Mouse (Mus musculus) erythroid progenitor cell, adult 5-6 weeks (primary cell): ENCODE measurements at regions not wholly inside any gene's neighbourhood (a gene's known extent, or its start where the extent isn't known, plus 50 kb on each side); places are given as distances from the start of the nearest gene placed in this dataset.

ENCODE experiments used
- ATAC-seq: replicated peaks from 2 replicates; pipeline ENCODE4 v1.8.0; 2016; ENCODE audit warnings: moderate number of reproducible peaks, mild to moderate bottlenecking, moderate TSS enrichment, inconsistent platforms; ENCODE audit not compliant: poor library complexity, low FRiP score, severe bottlenecking

DNA sequence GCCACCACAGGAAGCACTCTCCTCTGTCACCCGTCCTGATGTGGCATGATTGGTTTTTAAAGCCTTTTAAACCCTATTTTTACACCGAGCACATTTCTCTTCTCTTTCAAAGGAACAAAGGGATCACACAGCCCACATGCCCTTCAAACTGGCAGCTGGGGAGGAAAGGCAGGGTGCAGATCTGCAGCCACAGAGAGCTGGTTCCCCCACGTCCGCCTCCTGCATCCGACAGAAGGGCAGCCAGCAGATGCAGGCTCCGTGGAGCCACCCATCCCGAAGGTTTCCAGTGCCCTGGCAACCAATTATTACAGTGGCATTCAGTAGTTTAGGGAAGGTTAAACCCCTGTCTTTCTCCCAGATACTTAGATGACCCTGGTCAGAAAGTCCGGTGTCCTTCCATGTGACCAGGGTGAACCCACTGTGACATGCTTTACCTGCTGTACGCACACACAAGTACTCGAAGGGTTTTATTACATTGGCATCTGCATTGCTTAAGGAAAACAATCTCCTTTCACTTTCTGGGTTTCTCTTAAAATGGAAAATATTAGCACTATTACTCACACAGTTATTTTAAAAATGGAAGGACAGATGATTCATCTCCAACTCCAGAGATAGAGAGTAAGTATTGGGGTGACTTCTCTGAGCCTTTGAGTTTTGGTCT lies 156.7 kb upstream of the Ubl3 start:
- ATAC-seq: no peak

DNA sequence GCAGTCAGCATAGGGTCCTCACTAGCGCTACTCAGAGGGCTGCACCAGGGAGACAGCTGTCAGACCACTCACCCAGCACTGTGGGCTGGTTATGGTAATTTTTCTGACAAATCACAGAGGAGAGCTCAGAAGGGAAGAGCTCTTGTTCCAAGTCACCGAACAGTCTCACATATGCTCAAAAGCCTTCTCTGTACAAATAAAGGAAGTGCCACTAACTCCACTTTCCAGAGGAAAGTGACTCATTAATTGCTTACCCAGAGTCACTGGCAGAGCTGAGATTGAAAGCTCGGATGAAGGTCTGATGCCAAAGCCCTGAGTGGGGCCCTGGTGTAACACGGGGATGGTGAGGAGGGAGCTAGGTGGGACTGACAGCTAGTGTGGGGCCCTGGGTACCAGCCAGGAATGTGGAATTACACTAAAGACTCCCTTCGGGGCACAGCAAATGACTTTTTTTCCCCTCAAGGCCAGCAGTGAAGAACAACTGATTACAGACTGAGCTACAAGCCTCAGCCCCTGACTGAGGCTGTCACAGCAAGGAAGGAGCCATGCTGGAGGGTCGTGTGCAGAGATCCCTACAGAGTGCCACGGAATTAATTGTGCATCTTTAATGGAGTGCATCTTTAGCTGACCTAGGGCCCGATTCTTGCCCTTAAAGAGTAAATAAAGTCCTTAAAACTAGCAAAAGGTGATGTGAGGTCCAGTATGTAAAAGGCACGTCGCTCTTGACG lies 155.6 kb upstream of the Ubl3 start:
- ATAC-seq: no peak

DNA sequence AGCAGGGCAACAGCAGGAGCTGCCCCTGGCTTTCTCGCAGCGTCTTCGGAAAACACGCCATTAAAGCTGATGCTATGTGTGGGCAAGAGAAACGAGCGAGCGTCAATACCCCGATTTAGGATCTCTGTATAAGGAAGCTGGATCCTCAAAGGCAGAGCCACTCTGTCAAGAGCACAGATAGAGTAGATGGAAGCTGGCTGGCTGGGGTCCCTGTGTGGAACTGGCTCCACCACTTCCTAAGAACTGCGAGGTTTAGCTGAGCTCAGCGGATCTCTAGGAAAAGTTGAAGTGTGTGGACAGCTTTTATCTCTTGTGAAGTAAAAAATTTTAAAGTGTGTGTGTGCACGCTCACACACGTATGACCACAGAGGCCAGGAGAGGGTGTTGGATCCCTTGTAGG lies 154.7 kb upstream of the Ubl3 start:
- ATAC-seq: no peak

DNA sequence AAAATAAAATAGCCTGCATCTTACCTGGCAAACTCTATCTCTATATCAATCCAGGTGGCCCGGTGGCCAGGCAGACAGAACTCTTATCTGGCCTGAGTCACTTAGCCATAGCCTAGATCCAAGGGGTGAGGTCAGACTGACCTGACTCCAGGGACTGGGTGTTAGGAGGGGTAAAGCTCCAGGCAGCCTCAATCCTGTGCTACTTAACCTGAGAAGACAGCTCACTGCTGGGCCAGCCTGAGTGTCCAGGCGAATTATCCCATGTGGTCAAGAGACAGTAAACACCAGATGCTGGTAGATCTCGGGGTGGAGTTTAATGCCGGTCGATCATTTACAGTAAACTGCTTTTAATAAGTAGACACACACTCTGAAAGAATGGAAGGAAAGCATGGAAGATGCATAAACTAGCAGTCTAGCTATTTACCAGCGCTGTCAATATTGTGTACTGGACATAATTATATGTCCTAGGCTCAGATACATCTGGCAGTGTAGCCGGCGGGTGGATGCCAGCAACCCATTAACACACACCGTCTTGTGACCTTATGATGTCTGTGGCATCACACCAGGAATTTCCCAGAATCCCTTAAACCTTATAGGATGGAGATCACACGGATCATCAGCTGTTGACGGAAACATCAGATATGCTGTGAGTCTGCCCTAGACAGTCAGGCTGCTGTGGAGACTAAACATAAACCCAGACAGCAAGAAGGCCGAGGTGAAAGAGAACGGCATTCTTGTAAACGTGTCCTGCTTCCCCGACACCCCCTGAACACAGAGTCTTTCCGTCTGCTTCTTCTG lies 153.9 kb upstream of the Ubl3 start:
- ATAC-seq: no peak

DNA sequence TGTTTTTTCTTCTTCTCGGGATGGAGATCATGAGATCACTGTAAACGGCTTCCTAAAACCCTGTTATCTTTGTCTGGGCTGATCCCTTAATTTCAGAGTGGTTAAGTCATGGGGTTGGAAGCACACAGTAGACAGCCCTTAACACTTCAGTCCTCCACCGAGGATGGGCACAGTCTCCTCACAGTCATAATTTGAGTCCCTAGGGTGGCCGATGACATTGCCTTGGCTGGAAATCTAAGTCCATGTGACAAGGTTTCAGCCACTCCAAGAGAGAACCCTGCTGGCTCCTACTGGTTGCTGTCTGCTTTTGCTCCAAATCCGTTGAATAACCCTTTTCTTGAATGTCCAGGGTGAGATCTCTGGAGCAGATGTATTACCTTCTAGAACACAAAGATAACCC lies 152.2 kb upstream of the Ubl3 start:
- ATAC-seq: no peak

DNA sequence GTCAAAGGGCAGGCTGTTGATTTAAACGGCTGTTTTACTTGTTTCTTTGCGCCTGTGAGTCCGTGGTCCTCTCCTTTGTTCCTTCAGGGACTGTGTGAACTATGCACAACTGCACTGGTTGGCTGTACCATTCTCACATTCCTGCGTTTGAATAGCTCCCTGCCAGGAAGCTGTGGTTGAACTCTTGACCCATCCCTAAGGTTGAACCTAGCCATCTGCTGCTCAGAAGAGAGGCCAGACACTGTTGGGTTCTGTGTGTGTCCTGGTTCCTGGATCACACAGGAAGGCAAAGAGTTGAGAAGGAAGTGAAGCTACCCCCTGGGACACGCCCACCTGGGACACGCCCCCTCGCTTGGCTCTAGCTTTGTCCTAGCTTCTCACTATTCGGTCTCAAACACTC lies 149.3 kb upstream of the Ubl3 start:
- ATAC-seq: no peak

DNA sequence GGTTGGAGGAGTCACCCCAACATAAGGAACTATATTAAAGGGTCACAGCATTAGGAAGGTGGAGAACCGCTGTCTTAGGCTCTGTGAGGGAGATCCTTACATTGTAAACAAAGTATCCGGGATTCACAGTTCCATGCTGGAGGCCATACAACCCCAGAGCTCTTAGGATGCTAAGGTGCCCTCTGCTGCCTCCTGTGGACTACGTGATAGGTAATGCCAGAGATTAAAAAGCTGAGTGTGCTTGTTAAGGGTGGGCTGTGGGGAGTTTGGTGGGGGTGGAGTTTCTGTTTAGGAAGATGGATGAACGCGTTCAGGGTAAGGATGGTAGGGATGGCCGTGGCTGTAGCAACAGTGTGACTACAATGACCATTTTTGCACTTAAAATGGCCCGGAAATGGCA lies 148.4 kb upstream of the Ubl3 start:
- no peak for ATAC-seq

DNA sequence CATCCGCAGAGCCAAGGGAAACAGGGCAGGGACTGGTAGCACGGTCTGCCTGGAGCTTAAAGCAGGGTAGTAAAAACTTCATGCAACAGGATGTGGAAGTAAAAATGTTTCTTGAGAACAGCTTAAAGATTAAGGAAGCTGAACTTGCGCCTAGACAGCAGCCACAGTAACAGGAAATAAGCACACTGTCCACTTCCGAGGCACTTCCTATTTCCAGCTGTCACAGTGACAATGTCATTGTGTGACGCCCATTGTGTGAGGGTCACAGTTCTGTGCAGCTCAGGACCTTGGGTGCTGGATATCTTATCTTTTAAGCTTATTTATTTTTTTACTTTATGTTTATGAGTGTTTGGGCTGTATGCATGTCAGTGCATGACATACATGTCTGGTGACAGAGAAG lies 147.7 kb upstream of the Ubl3 start:
- ATAC-seq: no peak

DNA sequence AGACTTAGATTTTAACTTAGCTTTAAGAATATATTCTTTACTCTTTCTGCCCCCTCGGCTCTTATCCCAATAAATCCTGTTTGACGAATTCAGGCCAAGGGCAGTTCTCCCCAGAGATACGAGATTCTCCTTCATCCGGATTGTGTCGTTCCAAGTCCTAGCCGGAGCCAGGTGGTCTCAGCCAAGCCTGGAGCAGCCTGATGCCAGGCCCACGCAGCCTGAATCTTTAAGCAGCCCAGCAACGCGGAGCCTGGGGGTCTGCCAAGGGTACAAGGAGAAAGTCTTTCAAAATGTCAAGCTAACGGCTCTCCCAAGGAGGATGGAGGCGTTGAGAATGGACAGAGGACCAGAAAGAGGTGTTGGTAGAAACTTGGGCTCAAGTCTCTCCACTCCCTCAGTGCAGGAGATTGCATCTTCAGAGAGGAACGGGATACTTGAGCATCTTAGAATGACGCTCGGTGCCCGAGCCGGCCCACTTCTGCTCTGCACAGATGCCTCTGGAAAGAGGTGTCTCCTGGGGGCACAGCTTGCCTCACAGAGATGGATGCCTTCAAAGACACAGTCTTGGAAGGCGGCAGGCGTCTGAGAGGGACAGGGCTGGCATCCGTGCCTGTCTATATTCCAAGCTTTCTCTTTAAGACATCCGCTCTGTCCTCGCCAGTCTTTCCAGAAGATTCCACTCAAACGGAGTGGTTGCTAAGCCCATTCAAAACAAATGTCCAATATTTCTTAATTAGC lies 145.2 kb upstream of the Ubl3 start:
- no peak for ATAC-seq

DNA sequence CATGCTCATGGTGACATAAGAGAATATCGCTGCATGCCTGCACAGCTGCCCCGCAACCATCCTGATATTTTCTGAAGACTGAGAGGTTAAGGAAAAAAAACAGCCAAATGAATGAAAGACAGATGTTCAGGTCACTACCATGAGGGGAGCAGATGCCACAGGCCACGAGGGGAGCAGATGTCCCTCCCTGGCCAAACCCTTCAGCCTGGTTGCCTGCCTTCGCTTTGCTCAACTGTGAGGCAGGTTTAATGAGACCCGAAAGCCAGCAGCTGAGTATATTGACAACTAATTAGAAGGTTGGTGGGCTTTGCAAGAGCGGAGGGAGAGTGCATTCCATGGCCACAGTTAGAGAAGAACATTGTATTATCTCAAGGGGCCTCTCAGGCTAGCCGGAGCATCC lies 141.8 kb upstream of the Ubl3 start:
- no peak for ATAC-seq

DNA sequence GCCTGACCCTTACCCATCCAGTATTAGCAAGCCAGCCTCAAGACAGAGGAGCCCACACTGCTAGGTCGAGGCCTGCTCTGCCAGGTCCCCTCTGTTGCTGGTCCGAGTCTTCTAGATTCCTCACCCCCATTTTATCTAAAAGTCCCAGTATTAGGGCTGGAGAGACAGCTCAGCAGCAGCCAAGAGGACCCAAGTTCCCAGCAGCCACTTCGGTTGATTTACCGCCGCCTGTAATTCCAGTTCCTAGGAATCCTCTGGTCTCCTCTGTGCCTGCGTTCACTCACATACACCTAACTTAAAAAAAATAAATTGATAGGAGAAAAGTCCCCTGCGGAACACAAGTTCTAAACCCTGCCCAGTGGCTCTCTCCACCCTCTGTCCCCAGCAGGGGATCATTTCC lies 138.9 kb upstream of the Ubl3 start:
- no peak for ATAC-seq

DNA sequence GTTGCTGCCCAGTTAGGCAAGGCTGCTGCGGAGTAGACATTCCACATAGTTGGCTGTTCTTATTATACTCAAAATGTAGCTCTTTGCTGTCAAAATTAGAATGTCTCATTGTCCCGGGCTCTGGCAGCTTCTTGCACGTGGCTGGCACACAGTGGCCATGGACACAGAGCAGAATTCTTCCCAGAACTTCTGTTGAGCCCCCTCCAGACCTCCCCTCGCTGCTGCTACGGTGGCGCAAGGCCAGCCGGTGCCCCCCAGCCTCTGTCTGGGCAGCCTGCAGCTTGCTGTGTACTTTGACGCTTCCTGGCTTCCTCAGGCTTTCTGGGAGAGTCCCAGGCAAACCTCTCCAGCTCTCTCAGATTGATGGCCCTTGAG lies 138.2 kb upstream of the Ubl3 start:
- no peak for ATAC-seq

DNA sequence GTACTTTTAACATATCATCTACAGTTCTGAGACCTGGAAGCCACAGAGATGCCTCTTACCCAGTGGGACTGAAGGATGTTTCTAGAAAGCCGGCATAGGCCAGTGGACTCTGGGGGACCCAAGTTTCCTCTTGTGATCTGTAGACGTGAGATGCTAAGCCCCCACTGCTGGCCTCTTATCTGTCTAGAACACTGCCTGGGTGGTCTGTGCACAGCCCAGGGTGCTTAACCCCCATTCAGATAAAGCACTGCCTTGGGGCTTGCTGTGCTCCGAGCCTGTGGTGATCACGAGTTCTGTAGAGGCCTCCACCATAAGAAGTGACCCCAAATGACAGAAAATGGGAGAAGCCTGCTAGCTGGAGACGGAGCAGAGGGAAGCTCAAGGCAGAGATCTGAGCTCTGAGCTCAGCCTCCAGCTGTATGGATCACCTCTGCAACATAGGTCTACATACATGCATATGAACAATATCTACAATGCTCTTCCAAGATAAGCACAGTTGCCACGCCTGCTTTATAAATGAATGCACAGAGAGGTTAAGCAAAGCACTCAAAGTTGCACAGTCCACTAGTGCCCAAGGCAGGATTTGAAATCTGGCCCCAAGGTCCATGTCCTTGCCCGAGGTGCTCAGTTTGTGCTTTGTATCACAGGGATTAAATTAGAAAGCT lies 137.7 kb upstream of the Ubl3 start:
- ATAC-seq: no peak

DNA sequence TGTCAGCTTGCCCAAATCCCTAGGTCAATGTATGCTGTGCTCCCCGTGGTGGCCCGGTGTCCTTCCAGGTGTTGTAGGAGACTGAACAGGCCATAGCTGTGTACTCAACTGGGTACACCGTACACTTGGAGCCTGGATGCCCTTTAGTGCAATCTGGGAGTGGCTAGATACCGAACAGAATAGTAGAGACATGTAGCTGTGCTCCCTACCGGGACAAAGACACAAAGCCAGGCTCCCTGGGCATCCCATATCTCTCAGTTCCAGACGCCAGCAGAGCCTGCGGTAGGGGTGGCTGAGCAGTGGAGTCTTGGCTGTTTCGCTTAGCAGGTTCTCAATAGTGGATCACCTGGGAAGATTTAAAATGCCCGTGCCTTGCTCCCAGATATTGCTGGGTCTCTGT lies 136.7 kb upstream of the Ubl3 start:
- no peak for ATAC-seq

DNA sequence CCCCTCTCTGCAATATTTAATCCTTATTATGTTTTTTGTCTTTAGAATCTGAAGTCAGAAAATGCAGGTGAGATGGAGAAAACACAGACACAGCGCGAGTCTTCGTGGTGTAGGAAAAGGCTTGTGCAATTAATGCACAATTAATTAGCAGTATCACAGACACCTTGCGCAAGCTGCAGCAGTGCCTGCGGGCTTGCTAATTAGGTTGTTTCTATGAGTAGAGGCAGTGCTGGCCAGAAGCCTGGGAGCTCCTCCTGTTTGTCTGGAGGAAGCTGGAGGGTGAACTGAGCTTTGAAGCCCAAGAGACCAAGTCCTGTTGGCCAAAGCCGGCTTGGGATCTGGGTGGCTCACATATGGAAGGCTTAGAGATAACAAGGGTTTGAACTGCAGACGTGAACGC lies 135.9 kb upstream of the Ubl3 start:
- no peak for ATAC-seq

DNA sequence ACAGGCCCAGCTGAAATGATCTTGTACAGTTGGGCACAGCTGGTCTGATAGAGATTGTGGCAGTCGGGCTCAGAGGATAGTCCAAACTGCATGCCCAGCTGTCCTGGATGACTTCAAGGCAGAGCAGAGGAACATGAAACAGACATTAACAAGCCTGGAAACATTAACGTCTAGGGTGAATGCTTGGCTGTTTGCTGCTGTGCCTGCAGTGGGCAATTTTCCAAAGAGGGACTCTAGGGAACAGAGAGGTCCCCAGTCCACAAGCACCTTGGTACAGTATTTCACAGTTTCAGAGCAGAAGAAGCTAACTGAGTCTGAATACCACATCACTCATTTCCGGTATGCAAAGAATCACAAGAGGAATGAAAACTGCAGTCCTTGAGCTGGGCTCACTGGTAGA lies 135.2 kb upstream of the Ubl3 start:
- ATAC-seq: no peak

DNA sequence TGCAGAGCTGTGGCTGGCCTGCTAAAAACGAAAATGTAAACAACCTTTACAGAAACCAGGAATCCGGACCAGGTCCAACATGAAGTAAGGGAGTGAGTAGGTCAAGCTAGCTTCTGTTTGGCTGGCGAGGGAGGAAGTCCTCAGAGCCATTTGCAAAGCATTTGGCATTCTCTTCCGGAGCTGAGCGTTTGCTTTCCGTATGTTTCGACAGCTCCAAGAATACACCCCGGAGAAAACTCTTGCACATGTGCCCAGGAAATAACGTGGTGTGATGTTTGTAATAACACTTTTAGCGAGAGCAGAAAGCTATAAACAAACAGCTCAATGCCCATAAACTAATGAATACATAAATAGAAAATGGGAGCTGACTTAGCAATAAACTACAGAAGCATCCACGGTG lies 131.6 kb upstream of the Ubl3 start:
- ATAC-seq: no peak

DNA sequence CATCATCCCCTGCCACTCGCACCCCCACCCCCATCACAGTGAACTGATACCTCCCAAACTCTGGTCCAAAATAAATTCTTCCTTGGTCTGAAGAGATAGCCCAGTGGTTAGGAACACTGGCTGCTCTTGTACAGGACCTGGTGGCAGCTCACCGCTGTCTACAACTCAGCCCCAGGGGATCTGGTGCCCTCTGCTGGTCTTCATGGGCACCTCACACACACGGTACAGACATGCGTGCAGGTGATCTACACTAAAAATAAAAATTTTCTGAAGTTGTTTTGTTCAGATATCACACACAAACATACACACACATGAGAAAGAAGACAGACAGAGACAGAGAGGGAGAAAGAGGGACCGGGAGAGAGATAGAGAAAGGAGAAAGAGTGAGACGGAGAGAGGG lies 130.0 kb upstream of the Ubl3 start:
- ATAC-seq: no peak

DNA sequence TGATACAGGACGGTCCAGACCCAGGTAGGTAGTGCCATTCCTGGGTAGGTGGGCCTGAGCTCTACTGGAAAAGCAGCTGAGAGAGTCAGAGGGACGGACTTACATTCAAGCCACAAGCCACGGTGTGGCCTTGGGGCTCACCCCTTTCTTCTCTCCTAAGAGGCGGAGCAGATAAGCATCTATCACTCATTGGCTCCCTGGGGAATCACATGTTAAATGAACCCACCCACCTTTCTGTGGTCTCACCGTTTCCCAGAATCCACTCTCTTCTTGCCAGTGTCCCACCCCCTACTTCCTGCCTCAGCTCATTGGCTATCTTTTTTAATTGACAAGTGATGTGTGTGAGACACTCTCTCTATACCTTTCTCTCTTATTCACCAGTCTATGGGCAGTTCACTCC lies 127.8 kb upstream of the Ubl3 start:
- ATAC-seq: no peak

DNA sequence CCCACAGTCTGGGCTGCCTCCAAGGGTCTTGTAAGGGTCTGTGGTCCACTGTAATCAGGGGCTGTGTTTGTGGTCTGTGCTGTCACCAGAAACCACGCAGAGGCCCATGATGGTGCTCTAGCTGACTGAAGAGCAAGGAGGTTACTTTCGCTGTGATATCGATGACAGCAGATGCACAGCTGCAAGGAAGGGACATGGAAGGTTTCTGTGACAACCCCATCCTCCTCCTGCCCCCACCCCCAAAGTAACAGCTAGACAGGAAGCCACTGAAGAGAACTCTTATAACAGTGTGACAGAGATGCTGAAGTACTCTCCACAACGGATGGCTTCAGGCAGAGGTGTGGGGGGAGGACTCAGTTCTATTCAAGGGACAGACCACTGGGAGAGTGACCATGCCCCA lies 127.0 kb upstream of the Ubl3 start:
- no peak for ATAC-seq
